Mouse (Mus musculus) testis, adult 2 months (tissue): ENCODE measurements around the gene Trnp1.

Experiments used
- CTCF ChIP-seq: fragments of 200-500 bp; IDR thresholded peaks from 2 replicates; pipeline ENCODE4 v1.5.1; 2012; ENCODE audit warnings: low read depth, mild to moderate bottlenecking, inconsistent platforms, low read length, moderate library complexity; ENCODE audit not compliant: control insufficient read depth, insufficient read depth, insufficient replicate concordance
- POLR2A ChIP-seq: fragments of 200-500 bp; IDR thresholded peaks from 2 replicates; pipeline ENCODE4 v1.6.1; 2012; ENCODE audit warnings: low read depth, mild to moderate bottlenecking, inconsistent platforms, low read length, moderate library complexity; ENCODE audit not compliant: control insufficient read depth

DNA sequence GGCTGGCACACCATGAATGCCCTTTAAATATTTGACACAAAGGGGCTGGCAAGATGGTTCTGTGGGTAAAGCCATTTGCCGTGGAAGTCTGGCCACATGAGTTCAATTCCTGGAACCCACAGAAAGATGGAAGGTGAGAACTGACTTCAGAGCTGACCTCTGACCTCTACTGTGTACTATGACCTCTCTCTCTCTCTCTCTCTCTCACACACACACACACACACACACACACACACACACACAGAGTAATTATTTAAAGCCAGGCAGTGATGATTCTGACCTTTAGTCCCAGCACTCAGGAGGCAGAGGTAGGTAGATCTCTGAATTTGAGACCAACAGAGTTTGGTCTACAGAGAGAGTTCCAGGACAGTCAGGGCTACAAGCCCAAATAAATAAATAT is 38.3 kb downstream of the Trnp1 start:
- TF ChIP-seq CTCF (no peak), POLR2A (no peak)
